Mouse (Mus musculus): ENCODE results near the gene Hsdl1. TPM values are rescaled to one million over a fixed set of nuclear protein-coding genes. Genes with fewer than 3 reads are reported as not detected.

Hsdl1 gene
- 97.2 and 102 TPM in 2 replicates for polyA plus RNA-seq (2016; fragmentation: Nextera tagmentation; extraction: Ambion mirVana)

DNA sequence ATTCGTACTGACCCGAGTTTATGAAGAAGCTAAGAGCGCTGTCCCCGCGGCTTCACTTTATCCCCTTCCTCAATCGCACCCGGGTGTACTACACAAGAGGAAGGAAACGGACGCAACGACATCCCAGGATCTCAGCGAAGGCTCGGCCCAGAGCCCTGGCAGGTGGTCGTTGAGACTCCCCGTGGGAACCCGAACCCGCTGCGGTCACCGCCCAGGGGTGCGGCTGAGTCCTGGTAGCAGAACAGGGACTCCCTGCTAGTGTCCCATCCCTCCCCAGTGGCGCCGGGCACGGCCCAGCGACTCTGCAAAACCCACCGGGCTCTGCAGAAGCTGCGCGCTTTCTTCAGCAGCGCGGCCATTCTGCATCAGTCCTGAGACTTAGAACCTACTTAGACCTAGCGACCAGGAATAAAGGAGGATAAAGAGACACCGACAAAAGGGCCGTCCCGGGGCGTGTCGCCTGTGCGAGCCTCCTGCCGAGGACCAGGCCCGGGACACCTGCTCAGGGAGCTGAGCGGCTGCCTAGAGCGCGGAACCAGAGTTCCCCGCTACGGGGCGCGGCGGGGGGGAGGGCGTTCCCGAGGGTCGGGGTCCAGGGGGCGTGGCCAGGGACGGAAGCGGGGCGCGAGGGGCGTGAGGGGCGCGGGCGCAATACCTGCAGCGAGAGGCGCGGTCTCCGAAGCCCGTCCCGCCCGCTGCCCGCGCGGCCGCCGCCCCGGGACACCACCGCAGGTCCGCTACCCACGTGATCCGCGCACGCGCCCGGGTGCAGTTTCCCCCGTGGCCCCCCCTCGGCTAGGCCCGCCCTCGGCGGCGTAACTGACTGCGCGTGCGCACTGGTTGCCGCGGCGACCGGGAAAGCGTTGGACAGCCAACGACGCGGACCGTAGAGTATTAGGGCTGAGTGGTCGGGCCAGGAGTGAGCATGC is at the start of gene Hsdl1, which contains the start of gene Dnaaf1:
TSS of gene Hsdl1 (minus strand) at position 747 of the 929 bp plus-strand sequence.
TSS of gene Dnaaf1 (plus strand) at position 799 of the 929 bp plus-strand sequence.
- Histone ChIP-seq H3K9me3 (no peaks in the 10 kb centered on the region), H3K36me3 (replicated peaks) (no peaks in the 10 kb centered on the region), H3K9ac (peak within 1 kb of the TSS; percentile 88), H3K4me1 (peaks cover 21% of the 10 kb centered on the region), H3K4me2 (peak within 1 kb of the TSS; percentile 91), H3K27ac (peak within 1 kb of the TSS; percentile 80), H3K27me3 (peaks cover 28% of the 10 kb centered on the region), H3K4me3 (replicated peaks) (peak within 1 kb of the TSS; percentile 87)
- ATAC-seq (ENCODE audit: low FRiP score), result peak; percentile 92
- under 1% methylated on average over 79 of the region's 97 CpGs for WGBS

GRCm38 (mm10) chr8:119623744-119624143 is 48.8 kb upstream of the Hsdl1 start:
- Histone ChIP-seq H3K27ac (no peak overlapping the region), H3K9me3 (no peaks in the 10 kb centered on the region), H3K4me1 (peaks cover 6% of the 10 kb centered on the region; the same call in 1 of the 2 replicates), H3K27me3 (no peaks in the 10 kb centered on the region), H3K4me2 (no peak overlapping the region), H3K36me3 (replicated peaks) (no peaks in the 10 kb centered on the region), H3K9ac (no peak overlapping the region), H3K4me3 (replicated peaks) (no peak overlapping the region)
- WGBS, result 87% methylated on average over 1 of the region's 1 CpGs
- ATAC-seq (ENCODE audit: low FRiP score), result no peak

DNA sequence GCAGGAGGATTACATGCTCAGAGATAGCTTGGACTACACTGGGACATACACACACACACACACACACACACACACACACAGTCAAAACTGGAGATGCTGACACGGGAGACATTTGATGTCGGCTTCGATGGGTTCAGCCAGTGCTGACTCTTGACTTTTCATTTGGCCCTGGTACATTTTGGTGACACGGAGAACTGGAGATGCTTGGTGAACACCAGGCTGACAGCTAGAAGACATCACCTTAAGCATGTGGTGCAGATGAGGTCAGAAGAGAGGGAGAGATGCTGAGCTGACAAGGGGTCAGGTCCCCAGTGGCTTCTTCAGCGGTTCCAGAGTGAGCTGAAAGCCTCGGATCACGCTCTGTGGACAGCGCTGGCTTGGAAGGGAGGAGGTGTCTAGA is 48.1 kb upstream of the Hsdl1 start:
- Histone ChIP-seq H3K36me3 (replicated peaks) (no peaks in the 10 kb centered on the region), H3K27ac (no peak overlapping the region), H3K4me1 (peaks cover 5% of the 10 kb centered on the region; the same call in 1 of the 2 replicates), H3K4me3 (replicated peaks) (no peak overlapping the region), H3K9me3 (no peaks in the 10 kb centered on the region), H3K4me2 (no peak overlapping the region), H3K9ac (no peak overlapping the region), H3K27me3 (no peaks in the 10 kb centered on the region)
- no peak for ATAC-seq (ENCODE audit: low FRiP score)
- 91% methylated on average over 8 of the region's 8 CpGs for WGBS

DNA sequence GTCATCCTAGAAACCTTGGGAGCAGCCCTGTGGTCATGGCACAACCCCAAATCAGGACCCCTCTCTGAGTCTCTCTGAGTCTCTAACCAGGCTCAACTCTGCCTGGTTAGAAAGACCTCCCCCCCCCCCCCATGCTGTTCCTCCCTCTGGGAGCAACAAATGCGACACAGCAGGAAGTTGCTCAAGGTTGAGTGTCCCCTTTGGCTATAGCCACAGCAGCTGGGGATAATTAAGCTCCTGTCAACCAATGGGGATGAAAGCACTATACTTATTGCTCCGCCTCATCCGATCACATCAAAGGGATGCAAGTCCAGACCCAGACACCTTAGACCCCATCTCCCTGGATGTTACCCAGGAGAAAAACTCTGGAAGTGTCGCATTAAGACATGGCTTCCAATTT is 47.6 kb upstream of the Hsdl1 start:
- Histone ChIP-seq H3K36me3 (replicated peaks) (no peaks in the 10 kb centered on the region), H3K27me3 (no peaks in the 10 kb centered on the region), H3K27ac (no peak overlapping the region), H3K4me1 (0 out of 2 replicates have a peak, but pooled peaks cover under 1% of the 10 kb centered on the region), H3K4me2 (no peak overlapping the region), H3K9ac (no peak overlapping the region), H3K4me3 (replicated peaks) (no peak overlapping the region), H3K9me3 (no peaks in the 10 kb centered on the region)
- 59% methylated on average over 4 of the region's 4 CpGs for WGBS
- no peak for ATAC-seq (ENCODE audit: low FRiP score)

DNA sequence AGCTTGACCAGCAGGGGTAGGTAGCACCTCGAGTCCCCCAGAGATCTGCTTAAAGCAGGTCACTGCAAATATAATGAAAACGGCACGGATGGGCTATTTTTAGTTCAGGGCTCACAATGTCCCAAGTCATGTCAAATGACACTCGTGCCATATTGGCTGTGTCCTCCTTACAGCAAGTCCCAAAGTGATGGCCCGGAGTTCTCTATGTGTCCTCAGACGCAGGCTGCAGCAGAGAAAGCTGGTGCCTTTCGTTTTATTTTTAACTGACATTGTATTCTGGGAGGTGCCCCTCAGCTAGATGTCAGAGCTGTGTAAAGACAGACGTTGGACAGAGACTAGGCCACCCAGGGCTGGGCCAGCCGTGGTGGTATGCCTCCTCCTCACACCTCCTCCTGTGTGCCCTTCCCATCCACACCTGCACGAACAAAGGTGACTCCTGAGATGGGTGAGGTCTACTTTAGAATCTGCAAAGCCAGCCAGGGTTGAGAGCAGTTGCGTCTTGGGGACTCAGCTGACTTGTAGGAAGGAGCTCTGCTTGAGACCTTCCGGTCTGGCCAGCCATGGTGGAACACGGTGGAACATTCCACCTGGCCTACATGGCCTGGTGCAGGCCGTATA is 46.0 kb upstream of the Hsdl1 start:
- Histone ChIP-seq H3K36me3 (replicated peaks) (no peaks in the 10 kb centered on the region), H3K27ac (no peak overlapping the region), H3K27me3 (no peaks in the 10 kb centered on the region; the same call in 1 of the 2 replicates), H3K4me3 (replicated peaks) (no peak overlapping the region), H3K4me1 (no peaks in the 10 kb centered on the region), H3K4me2 (no peak overlapping the region), H3K9me3 (no peaks in the 10 kb centered on the region), H3K9ac (no peak overlapping the region)
- no peak for ATAC-seq (ENCODE audit: low FRiP score)
- 88% methylated on average over 14 of the region's 14 CpGs for WGBS

DNA sequence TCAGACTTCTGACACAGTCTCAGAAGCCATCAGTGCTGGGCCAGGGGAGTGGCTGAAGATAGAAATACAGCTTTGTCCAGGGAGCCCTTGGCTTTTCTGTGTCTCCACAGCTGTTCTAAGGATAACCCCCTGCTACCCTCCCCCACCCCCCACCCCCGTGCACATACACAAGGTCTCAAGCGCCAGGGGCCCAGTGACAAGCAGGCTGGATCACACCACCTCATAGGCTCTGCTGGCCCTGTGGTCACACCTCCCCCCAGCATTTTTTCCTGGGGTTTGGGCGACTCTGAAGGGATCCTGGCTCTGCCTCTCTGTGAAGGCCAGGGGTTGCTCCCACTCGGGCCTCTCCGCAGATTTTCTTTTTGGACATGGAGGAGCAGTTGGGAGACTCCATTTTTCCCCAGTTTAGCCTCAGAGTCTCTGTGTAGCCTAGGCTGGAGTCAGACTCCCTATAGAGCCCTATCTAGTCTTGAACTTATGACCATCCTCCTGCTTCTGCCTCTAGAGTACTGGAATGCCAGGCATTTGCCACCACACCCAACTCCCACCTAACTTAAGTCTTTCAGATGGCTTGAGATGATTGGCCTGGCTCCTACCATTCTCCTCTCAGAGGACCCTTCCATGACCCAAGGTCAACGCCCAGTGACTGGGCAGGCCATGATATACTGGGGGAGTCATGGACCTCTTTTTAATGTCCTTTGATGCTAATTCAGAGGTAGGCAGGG is 45.3 kb upstream of the Hsdl1 start:
- Histone ChIP-seq H3K4me2 (no peak overlapping the region), H3K27ac (no peak overlapping the region), H3K9me3 (no peaks in the 10 kb centered on the region), H3K9ac (no peak overlapping the region), H3K36me3 (replicated peaks) (no peaks in the 10 kb centered on the region), H3K27me3 (no peaks in the 10 kb centered on the region; the same call in 1 of the 2 replicates), H3K4me1 (no peaks in the 10 kb centered on the region), H3K4me3 (replicated peaks) (no peak overlapping the region)
- no peak for ATAC-seq (ENCODE audit: low FRiP score)
- WGBS, result 76% methylated on average over 6 of the region's 6 CpGs

DNA sequence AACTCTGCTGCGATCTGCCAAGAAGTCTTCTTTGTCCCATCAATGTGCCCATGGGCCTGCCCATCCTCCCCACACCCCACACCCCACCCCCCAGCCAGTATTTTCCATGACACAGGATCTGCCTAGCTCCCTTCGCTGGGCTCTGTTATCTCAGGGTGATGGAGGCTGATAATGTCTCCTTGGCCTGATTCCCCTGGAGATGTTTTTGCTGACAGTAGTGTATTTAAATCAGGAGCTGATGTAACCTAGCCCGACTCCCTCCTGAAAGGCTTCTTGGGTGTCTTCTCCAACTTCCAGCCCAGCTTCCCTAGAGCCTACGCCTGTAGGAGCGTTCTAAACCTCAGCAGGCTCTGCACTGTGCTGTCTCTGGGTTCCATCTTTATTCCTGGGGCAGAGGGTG is 43.9 kb upstream of the Hsdl1 start:
- Histone ChIP-seq H3K4me2 (no peak overlapping the region), H3K4me1 (no peaks in the 10 kb centered on the region), H3K27ac (no peak overlapping the region), H3K36me3 (replicated peaks) (no peaks in the 10 kb centered on the region), H3K9me3 (no peaks in the 10 kb centered on the region), H3K4me3 (replicated peaks) (no peak overlapping the region), H3K9ac (no peak overlapping the region), H3K27me3 (peaks cover 3% of the 10 kb centered on the region; the same call in 1 of the 2 replicates)
- 77% methylated on average over 5 of the region's 5 CpGs for WGBS
- no peak for ATAC-seq (ENCODE audit: low FRiP score)

GRCm38 (mm10) chr8:119617586-119617985 is 42.6 kb upstream of the Hsdl1 start:
- H3K27me3 ChIP-seq, result peaks cover 4% of the 10 kb centered on the region; the same call in 1 of the 2 replicates
- ATAC-seq (ENCODE audit: low FRiP score), result no peak
- no peak overlapping the region for H3K4me2 ChIP-seq
- no peak overlapping the region for H3K27ac ChIP-seq
- H3K36me3 ChIP-seq (replicated peaks), result no peaks in the 10 kb centered on the region
- H3K9me3 ChIP-seq, result no peaks in the 10 kb centered on the region
- H3K4me3 ChIP-seq (replicated peaks), result no peak overlapping the region
- H3K9ac ChIP-seq, result no peak overlapping the region
- WGBS, result 91% methylated on average over 5 of the region's 5 CpGs
- H3K4me1 ChIP-seq, result no peaks in the 10 kb centered on the region

GRCm38 (mm10) chr8:119616811-119617210 is 41.8 kb upstream of the Hsdl1 start:
- no peak overlapping the region for H3K4me2 ChIP-seq
- 88% methylated on average over 4 of the region's 4 CpGs for WGBS

GRCm38 (mm10) chr8:119616358-119616757 is 41.4 kb upstream of the Hsdl1 start:
- no peak overlapping the region for H3K4me2 ChIP-seq
- WGBS, result 68% methylated on average over 7 of the region's 7 CpGs
- H3K4me1 ChIP-seq, result no peaks in the 10 kb centered on the region
- no peaks in the 10 kb centered on the region for H3K9me3 ChIP-seq
- H3K36me3 ChIP-seq (replicated peaks), result no peaks in the 10 kb centered on the region
- ATAC-seq (ENCODE audit: low FRiP score), result no peak
- H3K27ac ChIP-seq, result no peak overlapping the region
- H3K4me3 ChIP-seq (replicated peaks), result no peak overlapping the region
- H3K9ac ChIP-seq, result no peak overlapping the region
- peaks cover 4% of the 10 kb centered on the region; the same call in 1 of the 2 replicates for H3K27me3 ChIP-seq

More at GRCm38 (mm10) chr8:119616811-119617210, 41.8 kb upstream of the Hsdl1 start:
- no peak for ATAC-seq (ENCODE audit: low FRiP score)
- no peaks in the 10 kb centered on the region for H3K9me3 ChIP-seq
- H3K27ac ChIP-seq, result no peak overlapping the region
- no peaks in the 10 kb centered on the region for H3K36me3 ChIP-seq (replicated peaks)
- H3K27me3 ChIP-seq, result peaks cover 4% of the 10 kb centered on the region; the same call in 1 of the 2 replicates
- H3K4me3 ChIP-seq (replicated peaks), result no peak overlapping the region
- H3K4me1 ChIP-seq, result no peaks in the 10 kb centered on the region
- H3K9ac ChIP-seq, result no peak overlapping the region

- Histone ChIP-seq H3K4me3 (replicated peaks) (no peak overlapping the region), H3K9me3 (no peaks in the 10 kb centered on the region), H3K4me1 (no peaks in the 10 kb centered on the region), H3K9ac (no peak overlapping the region), H3K36me3 (replicated peaks) (no peaks in the 10 kb centered on the region), H3K27me3 (peaks cover 4% of the 10 kb centered on the region; the same call in 1 of the 2 replicates), H3K27ac (no peak overlapping the region), H3K4me2 (no peak overlapping the region)
- 75% methylated on average over 14 of the region's 14 CpGs for WGBS
- ATAC-seq (ENCODE audit: low FRiP score), result no peak
Measured at GRCm38 (mm10) chr8:119615096-119615495, 40.1 kb upstream of the Hsdl1 start.

DNA sequence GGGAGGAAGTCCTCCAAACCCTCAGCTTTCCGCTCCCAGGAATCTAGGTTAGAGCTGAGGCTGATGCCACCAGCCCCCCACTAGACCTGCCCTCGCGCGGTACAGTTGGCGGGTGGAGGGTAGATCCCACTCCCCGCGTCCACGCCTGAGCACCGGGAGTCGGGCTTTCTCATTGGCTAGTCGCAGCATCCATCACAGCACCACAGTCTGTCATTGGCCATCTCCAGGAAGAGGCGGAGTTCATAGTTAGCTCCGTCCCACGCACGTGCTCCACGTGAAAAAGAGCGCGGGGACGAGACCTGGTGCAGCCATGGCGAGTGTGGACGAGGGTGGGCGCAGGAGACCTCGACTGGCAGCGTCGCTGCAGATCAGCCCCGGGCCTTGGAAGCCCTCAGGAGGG is 37.5 kb upstream of the Hsdl1 start, which contains the start of gene Adad2:
TSS of gene Adad2 (plus strand) at position 277 of the 400 bp plus-strand sequence.
- H3K4me1 ChIP-seq, result no peaks in the 10 kb centered on the region
- no peak within 1 kb of the TSS for H3K4me3 ChIP-seq (replicated peaks)
- 81% methylated on average over 26 of the region's 26 CpGs for whole genome bisulfite sequencing
- no peak within 1 kb of the TSS for H3K4me2 ChIP-seq
- no peak within 1 kb of the TSS for H3K9ac ChIP-seq
- peaks cover 4% of the 10 kb centered on the region; the same call in 1 of the 2 replicates for H3K27me3 ChIP-seq
- no peak within 1 kb of the TSS for H3K27ac ChIP-seq
- H3K36me3 ChIP-seq (replicated peaks), result no peaks in the 10 kb centered on the region
- H3K9me3 ChIP-seq, result no peaks in the 10 kb centered on the region
- no peak for ATAC-seq (ENCODE audit: low FRiP score)

All from forebrain, embryonic 12.5 days (tissue).